Mouse (Mus musculus): ENCODE measurements around the gene Rnase1. TPM values are rescaled to one million over a fixed set of nuclear protein-coding genes. Genes with fewer than 3 reads are reported as not detected.

Rnase1 gene
- polyA plus RNA-seq, 1 experiment from 2014 or later: 0.57 TPM

DNA sequence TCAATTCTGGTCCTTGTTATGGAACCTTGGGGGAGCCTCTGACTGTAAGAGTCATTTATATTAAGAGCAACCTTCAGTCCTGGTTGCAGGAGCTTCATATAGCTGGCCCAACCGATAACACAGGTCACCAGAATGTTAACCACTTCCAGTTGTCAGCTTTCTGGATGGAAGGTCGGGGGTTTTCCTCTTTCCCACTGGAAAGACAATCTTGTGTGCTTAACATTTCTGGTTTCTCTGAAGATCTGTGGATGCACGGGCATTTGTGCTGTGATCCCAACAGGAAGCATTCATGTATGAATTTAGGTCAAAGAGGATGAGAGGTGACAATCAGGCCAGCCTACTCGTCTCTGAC, 17.0 kb downstream of the Rnase1 start:
- Histone ChIP-seq H3K9me3 (replicated peaks; ENCODE audit: control insufficient read depth, low read length, poor library complexity, severe bottlenecking) (no peaks in the 10 kb centered on the region), H3K36me3 (ENCODE audit: control insufficient read depth, insufficient read depth, low read length) (no peaks in the 10 kb centered on the region), H3K4me3 (ENCODE audit: low read depth, low read length) (no peak overlapping the region), H3K27me3 (ENCODE audit: control insufficient read depth, insufficient read depth, low read depth, low read length) (no peaks in the 10 kb centered on the region), H3K9ac (ENCODE audit: low read depth, low read length) (no peak overlapping the region), H3K27ac (ENCODE audit: low read length) (no peak overlapping the region), H3K4me2 (ENCODE audit: low read length) (no peak overlapping the region), H3K4me1 (ENCODE audit: control insufficient read depth, insufficient read depth, low read length) (no peaks in the 10 kb centered on the region)
- 80% methylated on average over 4 of the region's 4 CpGs for WGBS
- no peak for ATAC-seq

DNA sequence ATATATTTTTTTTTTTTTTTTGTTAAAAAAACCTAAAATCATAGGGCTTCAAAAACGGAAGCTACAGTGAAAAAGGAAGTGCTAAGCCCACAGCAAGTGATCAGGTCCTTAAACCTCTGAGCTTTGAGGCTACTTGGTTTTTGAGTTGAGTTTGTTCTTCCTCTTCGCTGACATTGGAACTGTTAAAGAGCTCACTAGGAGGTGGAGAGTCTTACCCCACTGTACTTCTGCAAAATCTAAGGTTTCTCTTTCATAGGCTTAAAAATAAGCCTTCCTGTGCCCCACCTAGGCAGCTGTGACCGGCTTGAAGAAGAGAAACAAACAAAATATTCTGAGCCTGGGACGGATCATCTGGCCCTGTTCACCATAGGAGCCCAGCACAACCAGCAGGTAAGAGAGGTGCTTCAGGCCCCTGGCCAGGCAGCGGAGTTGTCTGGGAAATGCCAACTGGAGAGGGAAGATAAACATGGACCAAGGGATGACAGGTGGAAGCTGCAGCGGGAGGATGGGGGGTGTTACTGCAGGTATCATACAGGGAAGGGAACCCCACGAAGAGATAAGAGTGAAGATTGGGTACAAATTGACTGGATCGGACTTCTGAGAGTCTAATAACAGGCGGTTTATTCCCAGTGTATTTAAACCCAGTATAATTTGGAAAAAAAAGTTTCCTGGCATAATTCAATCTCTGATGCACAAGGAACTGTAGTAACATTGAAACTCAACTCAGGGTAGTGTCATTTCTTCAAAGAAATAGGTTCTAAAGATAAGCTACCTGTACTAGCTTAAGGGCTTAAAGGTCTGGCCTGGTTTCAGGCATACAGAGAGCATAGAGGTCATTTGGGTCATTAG, 17.6 kb downstream of the Rnase1 start:
- Histone ChIP-seq H3K36me3 (ENCODE audit: control insufficient read depth, insufficient read depth, low read length) (no peaks in the 10 kb centered on the region), H3K4me2 (ENCODE audit: low read length) (no peak overlapping the region), H3K9me3 (replicated peaks; ENCODE audit: control insufficient read depth, low read length, poor library complexity, severe bottlenecking) (no peaks in the 10 kb centered on the region), H3K4me3 (ENCODE audit: low read depth, low read length) (no peak overlapping the region), H3K27me3 (ENCODE audit: control insufficient read depth, insufficient read depth, low read depth, low read length) (no peaks in the 10 kb centered on the region), H3K4me1 (ENCODE audit: control insufficient read depth, insufficient read depth, low read length) (no peaks in the 10 kb centered on the region), H3K9ac (ENCODE audit: low read depth, low read length) (no peak overlapping the region), H3K27ac (ENCODE audit: low read length) (no peak overlapping the region)
- no peak for ATAC-seq
- 83% methylated on average over 9 of the region's 9 CpGs for WGBS

DNA sequence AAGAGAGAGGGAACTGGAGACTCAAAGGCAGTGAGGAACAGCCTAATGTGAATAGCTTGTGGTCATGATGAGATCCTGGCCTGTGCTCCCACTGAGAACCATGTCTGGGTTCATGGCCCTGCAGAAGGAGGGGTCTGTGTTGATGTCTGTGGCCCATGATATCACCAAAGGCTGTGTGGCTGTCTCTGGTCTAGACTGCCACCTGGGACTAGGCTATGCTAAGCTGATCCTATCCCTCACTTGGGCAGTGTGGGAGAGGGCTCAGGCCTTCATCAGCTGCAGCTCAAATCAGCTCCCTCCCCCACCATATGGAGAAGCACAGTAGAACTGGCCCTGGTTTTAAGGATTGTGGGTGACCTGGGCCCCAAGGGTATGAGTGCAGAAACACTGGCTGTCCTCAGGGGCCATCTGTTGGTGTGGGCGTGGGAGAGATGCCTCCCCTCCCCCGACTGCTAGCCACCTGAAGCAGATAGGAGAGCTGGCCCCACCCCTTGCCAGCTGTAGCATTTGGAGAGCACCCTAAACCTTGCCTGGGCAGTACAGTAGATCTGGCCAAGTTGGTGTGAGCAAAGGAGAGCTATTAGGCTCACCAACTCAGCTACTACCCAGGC, 18.8 kb downstream of the Rnase1 start:
- no peak overlapping the region for H3K4me2 ChIP-seq (ENCODE audit: low read length)
- 91% methylated on average over 2 of the region's 2 CpGs for WGBS
- H3K4me1 ChIP-seq (ENCODE audit: control insufficient read depth, insufficient read depth, low read length): no peaks in the 10 kb centered on the region
- H3K27me3 ChIP-seq (ENCODE audit: control insufficient read depth, insufficient read depth, low read depth, low read length): no peaks in the 10 kb centered on the region
- H3K4me3 ChIP-seq (ENCODE audit: low read depth, low read length): no peak overlapping the region
- ATAC-seq: no peak
- no peaks in the 10 kb centered on the region for H3K36me3 ChIP-seq (ENCODE audit: control insufficient read depth, insufficient read depth, low read length)
- no peak overlapping the region for H3K27ac ChIP-seq (ENCODE audit: low read length)
- no peaks in the 10 kb centered on the region for H3K9me3 ChIP-seq (replicated peaks; ENCODE audit: control insufficient read depth, low read length, poor library complexity, severe bottlenecking)
- no peak overlapping the region for H3K9ac ChIP-seq (ENCODE audit: low read depth, low read length)

DNA sequence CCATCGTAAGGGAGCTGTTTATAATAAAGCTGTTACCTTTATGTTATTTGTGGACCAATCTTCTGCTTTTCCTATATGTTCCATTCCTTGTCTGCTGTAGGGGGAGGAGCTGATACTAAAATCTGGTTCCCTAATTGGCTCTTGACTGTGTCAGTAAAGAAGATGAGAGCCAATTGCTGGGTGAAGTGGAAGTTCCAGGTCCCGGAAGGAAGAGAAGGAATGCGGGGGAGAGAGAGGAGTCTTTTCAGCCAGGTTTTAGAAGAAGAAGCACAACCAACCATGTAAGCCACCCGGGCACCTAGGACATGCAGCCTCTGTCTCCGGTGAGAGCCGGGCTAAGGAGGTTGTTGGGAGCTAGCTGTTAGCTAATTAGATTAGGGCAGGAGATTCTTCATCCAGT, 20.9 kb downstream of the Rnase1 start:
- no peak for ATAC-seq
- Histone ChIP-seq H3K27me3 (ENCODE audit: control insufficient read depth, insufficient read depth, low read depth, low read length) (no peaks in the 10 kb centered on the region), H3K4me1 (ENCODE audit: control insufficient read depth, insufficient read depth, low read length) (no peaks in the 10 kb centered on the region), H3K27ac (ENCODE audit: low read length) (no peak overlapping the region), H3K9me3 (replicated peaks; ENCODE audit: control insufficient read depth, low read length, poor library complexity, severe bottlenecking) (no peaks in the 10 kb centered on the region), H3K9ac (ENCODE audit: low read depth, low read length) (no peak overlapping the region), H3K4me2 (ENCODE audit: low read length) (no peak overlapping the region), H3K4me3 (ENCODE audit: low read depth, low read length) (no peak overlapping the region), H3K36me3 (ENCODE audit: control insufficient read depth, insufficient read depth, low read length) (no peaks in the 10 kb centered on the region)
- 90% methylated on average over 6 of the region's 6 CpGs for WGBS

DNA sequence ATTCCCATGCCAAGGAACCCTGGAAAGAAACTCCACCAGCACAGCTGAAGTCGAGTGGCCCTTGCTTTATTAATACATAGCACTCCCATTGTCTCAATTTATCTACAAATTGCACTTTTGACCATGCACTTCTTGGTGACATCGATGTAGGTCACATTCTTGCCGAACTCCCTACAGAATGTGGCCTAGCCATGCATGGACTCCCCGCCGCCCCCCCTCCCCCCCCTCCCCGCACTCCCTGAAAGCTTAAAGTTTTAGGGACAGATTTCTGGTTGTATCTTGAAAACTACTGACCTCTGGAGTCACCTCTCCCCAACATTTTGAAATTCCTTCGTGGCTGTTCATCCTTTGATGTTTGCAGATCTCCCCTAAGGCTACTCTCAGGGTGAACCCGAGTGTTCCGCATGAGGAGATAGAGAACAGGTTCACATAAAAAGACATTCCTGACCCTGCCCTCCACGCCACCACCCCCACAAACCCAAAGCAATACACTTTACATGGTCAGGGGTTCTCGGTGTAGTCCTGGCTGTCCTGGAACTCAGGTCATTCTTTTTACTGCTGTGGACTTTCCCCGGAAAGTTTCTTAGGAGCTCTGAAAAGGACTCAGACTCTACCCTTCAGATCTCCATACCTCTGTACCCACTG, 32.5 kb downstream of the Rnase1 start, which contains the start of gene Eddm3b:
TSS of gene Eddm3b (plus strand) at position 511 of the 645 bp plus-strand sequence.
- H3K4me2 ChIP-seq (ENCODE audit: low read length): peak within 1 kb of the TSS; percentile 31; the same call in 1 of the 2 replicates
- no peak for ATAC-seq
- no peaks in the 10 kb centered on the region for H3K27me3 ChIP-seq (ENCODE audit: control insufficient read depth, insufficient read depth, low read depth, low read length)
- no peak within 1 kb of the TSS for H3K4me3 ChIP-seq (ENCODE audit: low read depth, low read length)
- 0 out of 2 replicates have a peak, but pooled peaks cover 2% of the 10 kb centered on the region for H3K9me3 ChIP-seq (replicated peaks; ENCODE audit: control insufficient read depth, low read length, poor library complexity, severe bottlenecking)
- no peaks in the 10 kb centered on the region for H3K36me3 ChIP-seq (ENCODE audit: control insufficient read depth, insufficient read depth, low read length)
- H3K27ac ChIP-seq (ENCODE audit: low read length): no peak within 1 kb of the TSS
- H3K9ac ChIP-seq (ENCODE audit: low read depth, low read length): no peak within 1 kb of the TSS
- WGBS: 41% methylated on average over 12 of the region's 12 CpGs
- no peaks in the 10 kb centered on the region for H3K4me1 ChIP-seq (ENCODE audit: control insufficient read depth, insufficient read depth, low read length)

DNA sequence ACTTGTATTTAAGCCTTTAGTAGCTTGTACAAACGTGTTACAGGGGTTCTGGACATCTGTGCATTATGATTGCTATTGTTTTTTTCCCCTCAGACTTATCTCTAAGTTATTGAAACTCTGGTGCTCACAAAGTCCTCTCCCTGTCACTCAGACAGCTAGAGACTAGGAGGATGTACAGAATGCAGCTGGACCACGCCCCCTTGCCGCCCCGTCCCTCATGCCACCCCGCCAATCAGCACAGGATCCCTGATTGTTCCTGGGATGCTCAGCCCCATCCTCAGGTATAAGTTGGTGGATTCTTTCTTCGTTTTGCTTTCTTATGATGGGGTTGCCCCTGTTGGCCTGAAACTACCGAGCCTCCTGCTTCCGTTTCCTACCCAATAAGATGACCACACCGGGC, 33.1 kb downstream of the Rnase1 start:
- Histone ChIP-seq H3K27ac (ENCODE audit: low read length) (no peak overlapping the region), H3K36me3 (ENCODE audit: control insufficient read depth, insufficient read depth, low read length) (no peaks in the 10 kb centered on the region), H3K4me2 (ENCODE audit: low read length) (peak overlapping the region; percentile 31; the same call in 1 of the 2 replicates), H3K9ac (ENCODE audit: low read depth, low read length) (no peak overlapping the region), H3K4me1 (ENCODE audit: control insufficient read depth, insufficient read depth, low read length) (no peaks in the 10 kb centered on the region), H3K27me3 (ENCODE audit: control insufficient read depth, insufficient read depth, low read depth, low read length) (no peaks in the 10 kb centered on the region), H3K4me3 (ENCODE audit: low read depth, low read length) (no peak overlapping the region), H3K9me3 (replicated peaks; ENCODE audit: control insufficient read depth, low read length, poor library complexity, severe bottlenecking) (no peaks in the 10 kb centered on the region)
- WGBS: 25% methylated on average over 9 of the region's 9 CpGs
- no peak for ATAC-seq

DNA sequence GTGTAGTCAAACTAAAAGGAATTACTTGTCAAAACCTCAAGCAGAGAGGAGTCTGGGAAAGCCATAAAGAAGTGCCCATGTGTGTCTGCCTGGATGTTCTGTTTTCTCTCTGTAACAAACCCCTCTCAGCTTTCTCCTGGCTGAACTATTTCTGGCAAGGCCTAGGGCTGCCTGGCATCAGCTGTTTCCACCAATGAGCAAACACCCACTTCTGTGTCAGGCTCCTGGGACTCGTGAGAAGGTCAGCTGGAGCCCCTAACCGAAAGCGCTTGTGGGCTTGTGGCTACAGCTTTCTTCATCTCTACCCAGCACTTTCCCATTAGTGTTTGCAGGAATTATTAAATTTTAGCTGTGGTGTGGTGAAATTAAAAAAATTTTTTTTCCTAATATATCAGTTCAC, 34.6 kb downstream of the Rnase1 start:
- Histone ChIP-seq H3K27ac (ENCODE audit: low read length) (no peak overlapping the region), H3K9ac (ENCODE audit: low read depth, low read length) (no peak overlapping the region), H3K36me3 (ENCODE audit: control insufficient read depth, insufficient read depth, low read length) (no peaks in the 10 kb centered on the region), H3K9me3 (replicated peaks; ENCODE audit: control insufficient read depth, low read length, poor library complexity, severe bottlenecking) (no peaks in the 10 kb centered on the region), H3K4me3 (ENCODE audit: low read depth, low read length) (no peak overlapping the region), H3K27me3 (ENCODE audit: control insufficient read depth, insufficient read depth, low read depth, low read length) (no peaks in the 10 kb centered on the region), H3K4me1 (ENCODE audit: control insufficient read depth, insufficient read depth, low read length) (no peaks in the 10 kb centered on the region), H3K4me2 (ENCODE audit: low read length) (no peak overlapping the region)
- WGBS: 80% methylated on average over 3 of the region's 3 CpGs
- ATAC-seq: no peak

DNA sequence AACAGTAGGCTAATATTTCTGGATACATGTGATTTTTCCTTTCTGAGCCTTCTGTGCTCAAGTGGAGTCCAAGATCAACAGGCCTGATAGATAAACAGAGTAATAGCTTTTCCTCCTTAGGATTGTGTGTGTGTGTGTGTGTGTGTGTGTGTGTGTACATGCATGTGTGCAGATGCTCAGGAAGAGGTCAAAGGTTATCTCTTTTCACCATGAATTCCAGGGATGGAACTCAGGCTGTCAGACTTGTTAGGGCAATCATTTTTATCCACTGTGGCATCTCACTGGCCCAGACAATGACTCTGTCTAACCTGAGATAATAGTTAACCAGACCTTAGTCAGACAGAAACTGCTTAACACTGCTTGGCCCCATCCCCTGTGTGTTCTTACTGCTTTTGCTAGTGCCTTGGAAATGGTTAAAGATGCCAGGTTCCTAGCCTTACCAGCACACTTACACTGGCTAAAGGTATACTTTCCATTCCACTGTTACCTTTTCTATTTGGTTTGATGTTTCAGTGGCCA, 40.1 kb downstream of the Rnase1 start:
- Histone ChIP-seq H3K9ac (ENCODE audit: low read depth, low read length) (no peak overlapping the region), H3K36me3 (ENCODE audit: control insufficient read depth, insufficient read depth, low read length) (no peaks in the 10 kb centered on the region), H3K4me2 (ENCODE audit: low read length) (no peak overlapping the region), H3K9me3 (replicated peaks; ENCODE audit: control insufficient read depth, low read length, poor library complexity, severe bottlenecking) (no peaks in the 10 kb centered on the region), H3K4me3 (ENCODE audit: low read depth, low read length) (no peak overlapping the region), H3K27ac (ENCODE audit: low read length) (no peak overlapping the region), H3K4me1 (ENCODE audit: control insufficient read depth, insufficient read depth, low read length) (no peaks in the 10 kb centered on the region), H3K27me3 (ENCODE audit: control insufficient read depth, insufficient read depth, low read depth, low read length) (no peaks in the 10 kb centered on the region)
- no peak for ATAC-seq

DNA sequence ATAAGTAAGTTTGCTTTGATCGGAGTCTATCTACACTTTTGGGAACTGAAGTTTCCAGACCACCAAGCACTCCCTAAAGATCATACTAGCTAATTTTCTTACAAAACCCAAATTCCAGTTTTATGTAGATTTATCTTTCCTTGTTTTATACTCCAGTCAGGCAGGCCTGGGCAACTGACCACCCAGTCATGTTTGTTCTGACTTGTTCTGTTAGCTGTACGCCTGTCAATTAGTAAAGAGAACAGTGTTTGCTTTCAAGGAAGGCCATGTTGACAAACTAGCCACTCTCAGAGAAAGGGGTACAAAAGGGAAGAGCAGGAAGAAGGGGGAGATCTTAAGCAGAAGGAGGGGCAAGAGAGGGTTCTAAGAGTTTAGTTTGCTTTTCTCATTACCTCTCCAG, 42.2 kb downstream of the Rnase1 start:
- no peaks in the 10 kb centered on the region for H3K36me3 ChIP-seq (ENCODE audit: control insufficient read depth, insufficient read depth, low read length)
- no peaks in the 10 kb centered on the region for H3K9me3 ChIP-seq (replicated peaks; ENCODE audit: control insufficient read depth, low read length, poor library complexity, severe bottlenecking)
- ATAC-seq: no peak
- no peak overlapping the region for H3K27ac ChIP-seq (ENCODE audit: low read length)
- H3K4me1 ChIP-seq (ENCODE audit: control insufficient read depth, insufficient read depth, low read length): no peaks in the 10 kb centered on the region
- H3K4me2 ChIP-seq (ENCODE audit: low read length): no peak overlapping the region
- H3K9ac ChIP-seq (ENCODE audit: low read depth, low read length): no peak overlapping the region
- WGBS: 86% methylated on average over 2 of the region's 2 CpGs
- H3K27me3 ChIP-seq (ENCODE audit: control insufficient read depth, insufficient read depth, low read depth, low read length): no peaks in the 10 kb centered on the region
- H3K4me3 ChIP-seq (ENCODE audit: low read depth, low read length): no peak overlapping the region

Measured in midbrain, embryonic 16.5 days (tissue).